Mouse (Mus musculus): ENCODE measurements around the gene Srl. TPM values are rescaled to one million over a fixed set of nuclear protein-coding genes. Genes with fewer than 3 reads are reported as not detected.
"Not testable (repeated sequence)": the region's sequence is repeated elsewhere in the genome, so short reads cannot be mapped to it uniquely, and the experiment has no call there.

Gene Srl
- total RNA-seq, 2 experiments from 2014 or later = 1,248 to 1,686 TPM

DNA sequence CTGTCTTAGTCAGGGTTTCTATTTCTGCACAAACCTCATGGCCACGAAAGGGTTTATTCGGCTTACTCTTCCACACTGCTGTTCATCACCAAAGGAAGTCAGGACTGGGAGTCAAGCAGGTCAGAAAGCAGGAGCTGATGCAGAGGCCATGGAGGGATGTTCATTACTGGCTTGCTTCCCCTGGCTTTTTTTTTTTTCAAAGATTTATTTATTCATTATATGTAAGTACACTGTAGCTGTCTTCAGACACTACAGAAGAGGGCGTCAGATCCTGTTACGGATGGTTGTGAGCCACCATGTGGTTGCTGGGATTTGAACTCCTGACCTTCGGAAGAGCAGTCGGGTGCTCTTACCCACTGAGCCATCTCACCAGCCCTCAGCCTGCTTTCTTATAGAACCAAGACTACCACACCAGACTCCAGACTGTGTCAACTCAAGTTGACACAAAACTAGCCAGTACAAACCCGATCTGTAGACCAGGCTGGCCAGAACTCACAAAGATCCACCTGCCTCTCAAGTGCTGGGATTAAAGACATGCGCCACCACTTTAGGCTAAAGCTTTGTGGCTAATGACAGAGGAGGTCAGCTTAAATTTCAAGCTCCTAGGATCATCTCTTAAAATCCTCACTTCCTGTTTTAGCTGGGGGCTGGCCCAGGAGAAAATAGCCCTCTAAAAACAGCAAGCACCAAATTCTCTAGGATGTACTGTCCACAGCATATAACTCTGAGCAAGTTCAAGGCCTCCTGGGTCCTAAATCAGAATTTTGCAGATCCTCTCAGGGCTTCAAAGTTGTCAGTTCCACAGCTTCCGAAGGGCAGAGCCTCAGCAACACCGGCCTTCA lies 67.4 kb downstream of the Srl start:
- DNase-seq = not testable (repeated sequence)

DNA sequence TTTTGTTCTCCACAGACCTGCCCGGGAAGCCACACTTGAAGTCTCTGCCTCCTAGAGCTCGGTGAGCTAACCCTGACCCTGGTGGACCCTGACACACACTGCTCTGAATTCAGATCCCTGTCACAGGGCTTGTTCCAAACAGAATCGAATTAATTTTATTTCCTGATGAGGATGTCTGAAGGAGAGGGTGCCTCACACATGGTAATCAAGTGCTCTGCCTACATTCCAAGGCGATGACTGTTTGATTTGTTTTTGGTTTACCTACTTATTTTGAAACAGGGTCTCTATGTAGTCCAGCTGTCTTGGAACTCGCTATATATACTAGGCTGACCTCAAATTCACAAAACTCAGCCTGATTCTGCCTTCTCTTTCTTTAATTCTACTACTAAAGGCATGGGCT lies 68.4 kb downstream of the Srl start:
- DNase-seq = no peak

DNA sequence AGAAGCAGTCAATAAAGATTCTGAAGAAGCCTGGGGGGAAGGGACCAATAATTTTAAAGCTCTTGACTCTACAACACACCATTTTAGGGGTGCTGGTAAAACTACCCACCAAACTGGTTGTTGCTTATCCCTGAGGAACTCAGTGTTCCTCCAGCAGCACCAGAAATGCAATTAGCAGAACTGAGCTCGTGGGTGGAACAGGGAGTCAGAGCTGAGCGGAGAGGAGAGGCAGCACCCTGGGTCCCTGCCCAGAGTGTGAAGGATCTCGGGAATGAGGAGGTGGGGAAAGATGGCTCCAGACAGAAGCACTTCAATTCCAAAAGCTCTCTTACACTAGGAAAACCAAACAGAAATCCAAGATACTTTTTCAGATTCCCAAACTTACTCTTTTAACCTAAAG lies 68.9 kb downstream of the Srl start:
- peak; percentile 68 for DNase-seq

DNA sequence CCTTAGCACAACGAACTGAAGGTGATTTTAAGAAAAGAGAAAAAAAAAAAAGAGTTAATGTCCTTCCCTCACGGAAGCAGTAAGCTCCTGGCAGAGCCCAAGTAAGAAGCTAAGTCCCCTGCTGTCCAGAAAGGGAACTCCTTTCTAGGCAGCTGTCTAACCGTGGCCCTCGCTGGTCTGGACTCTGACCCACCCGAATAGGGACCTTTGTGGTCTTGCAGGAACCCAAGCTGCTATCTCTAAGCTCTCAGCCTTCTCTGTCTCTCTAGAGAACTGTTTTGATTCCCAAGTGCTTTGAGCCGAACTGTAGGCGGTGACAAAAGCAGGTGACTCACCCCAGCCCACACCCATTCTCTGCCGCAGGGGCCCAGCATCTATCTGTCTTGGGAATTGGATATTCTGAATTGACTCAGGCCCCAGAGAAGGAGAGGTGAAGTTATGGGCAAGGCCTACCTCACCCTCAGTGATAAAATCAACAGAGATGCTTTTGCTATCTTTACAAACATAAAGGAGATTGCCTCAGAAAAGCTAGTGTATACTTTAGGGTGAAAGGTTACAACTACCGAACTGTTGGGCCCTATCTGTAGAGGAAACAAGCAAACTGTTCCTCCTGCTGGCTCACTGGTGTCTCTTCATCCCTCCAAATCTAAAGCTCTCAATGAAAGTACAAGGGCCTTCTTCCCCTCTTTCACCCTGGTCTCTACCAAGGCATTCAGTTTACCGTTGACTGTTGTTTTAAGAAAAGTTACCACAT lies 71.8 kb downstream of the Srl start:
- DNase-seq = no peak

DNA sequence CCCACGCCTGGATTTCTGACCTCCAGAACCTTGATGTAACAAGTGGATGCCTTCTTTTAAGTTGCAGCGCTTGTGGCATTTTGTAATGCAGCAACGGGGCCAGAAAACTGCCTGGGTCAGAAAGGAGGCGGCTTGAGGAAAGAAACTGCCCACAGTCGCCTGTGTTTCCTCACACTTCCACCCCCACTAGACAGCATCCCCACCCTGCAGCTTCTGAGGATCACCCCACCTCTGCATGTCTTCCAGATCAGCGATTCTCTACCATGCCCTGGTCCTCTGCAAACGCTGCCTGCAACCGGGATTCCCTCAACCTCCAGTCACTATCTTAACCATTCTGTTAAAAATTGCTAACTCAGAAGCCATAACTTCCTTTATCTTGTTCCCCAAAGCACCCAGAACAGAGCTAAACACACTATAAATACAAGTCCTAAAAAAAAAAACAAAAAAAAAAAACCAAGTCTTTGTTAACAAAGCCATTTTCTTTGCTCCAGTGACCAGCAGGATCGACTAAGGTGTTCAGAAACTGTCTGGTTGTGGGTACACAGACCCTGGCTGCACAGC lies 77.0 kb downstream of the Srl start:
- DNase-seq = no peak

DNA sequence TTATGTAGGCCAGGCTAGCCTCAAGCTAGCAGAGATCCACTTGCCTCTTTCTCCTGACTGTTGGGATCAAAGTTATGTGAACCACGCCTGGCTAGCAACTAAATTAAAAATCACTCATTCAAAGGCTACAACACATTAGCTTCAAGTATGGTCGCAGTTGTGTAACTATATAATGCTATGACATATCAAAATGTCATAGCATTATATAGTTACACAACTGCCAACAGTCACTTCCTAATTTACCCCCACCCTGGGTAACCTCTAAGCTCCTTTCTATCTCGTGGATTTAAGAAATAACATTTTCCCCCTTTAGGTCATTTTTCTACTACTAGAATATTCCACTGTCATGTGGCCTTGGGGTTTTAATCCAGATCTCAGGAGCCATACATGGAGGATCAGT lies 83.7 kb downstream of the Srl start:
- no peak for DNase-seq

DNA sequence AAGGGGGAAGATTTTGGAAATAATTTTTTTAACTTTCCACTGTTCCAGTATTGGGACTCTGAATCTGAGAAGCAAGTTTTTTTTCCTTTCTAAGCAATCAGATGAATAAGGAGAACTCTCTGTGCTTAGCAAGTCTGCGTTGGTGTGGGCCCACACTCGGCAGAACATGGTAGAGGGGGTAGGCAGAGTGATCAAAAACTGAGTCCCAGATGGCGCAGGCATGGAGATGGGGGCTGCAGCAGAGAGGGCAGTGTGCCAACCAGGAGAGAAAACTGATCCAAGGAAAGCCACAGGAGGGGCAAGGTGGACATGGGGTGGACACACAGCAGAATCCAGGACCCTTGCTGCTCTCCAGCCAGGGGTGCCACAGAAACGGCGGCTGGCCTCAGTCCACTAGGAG lies 85.2 kb downstream of the Srl start:
- no peak for DNase-seq

DNA sequence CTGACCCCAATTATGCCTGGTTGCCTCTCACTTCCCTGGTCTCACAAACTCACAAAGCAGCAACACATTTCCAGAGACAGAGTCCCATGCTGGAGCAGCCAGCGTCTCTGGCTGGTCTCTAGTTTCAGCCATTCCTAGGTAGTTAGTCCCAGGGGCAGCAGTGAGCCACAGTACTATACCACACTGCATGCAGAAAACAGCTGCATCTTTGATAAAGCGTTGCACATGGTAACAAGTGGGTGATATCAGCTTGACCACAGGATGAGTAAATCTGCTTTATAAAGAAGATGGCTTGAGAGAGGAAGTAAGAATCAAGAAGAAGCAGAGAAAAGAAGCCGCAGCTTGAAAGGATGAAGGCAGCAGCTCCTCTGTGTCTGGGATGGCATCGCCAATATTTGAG lies 85.9 kb downstream of the Srl start:
- DNase-seq = no peak

DNA sequence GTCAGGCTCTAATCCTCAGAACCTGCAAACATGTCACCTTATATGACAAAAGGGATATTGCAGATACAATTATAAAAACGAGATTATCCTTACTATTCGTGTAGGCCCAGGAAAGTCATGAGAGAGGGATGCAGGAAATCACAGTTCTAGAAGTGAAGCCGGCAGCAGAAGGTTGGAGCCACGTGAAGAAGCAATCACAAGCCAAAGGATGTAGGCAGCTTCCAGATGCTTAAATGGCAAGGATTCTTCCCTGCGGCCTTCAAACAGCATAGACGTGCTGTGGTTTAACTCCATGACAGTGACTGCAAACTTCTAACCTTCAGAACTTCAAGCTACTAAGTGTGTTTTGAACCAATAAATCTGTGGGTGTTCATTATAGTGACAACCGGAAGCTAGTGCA lies 87.1 kb downstream of the Srl start:
- no peak for DNase-seq

DNA sequence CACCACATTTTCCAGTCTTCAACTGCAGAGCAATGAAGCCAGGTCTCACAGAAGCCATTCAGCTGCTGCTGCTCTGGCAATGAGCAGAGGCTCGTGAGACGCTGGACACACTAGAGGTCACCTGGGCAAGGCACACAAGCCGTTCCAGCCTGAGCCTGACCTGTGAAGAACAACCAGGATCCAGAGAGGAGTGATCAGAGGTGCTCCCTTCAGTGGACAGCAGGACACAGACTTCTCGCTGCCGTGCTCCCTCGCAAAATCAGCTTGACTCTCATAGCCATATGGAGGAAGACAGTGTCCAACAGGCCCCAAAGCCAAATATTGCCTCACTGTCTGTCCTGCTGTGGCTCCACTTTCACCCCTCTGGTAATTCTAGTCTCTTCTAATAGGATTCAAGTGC lies 92.2 kb downstream of the Srl start:
- DNase-seq = no peak

DNA sequence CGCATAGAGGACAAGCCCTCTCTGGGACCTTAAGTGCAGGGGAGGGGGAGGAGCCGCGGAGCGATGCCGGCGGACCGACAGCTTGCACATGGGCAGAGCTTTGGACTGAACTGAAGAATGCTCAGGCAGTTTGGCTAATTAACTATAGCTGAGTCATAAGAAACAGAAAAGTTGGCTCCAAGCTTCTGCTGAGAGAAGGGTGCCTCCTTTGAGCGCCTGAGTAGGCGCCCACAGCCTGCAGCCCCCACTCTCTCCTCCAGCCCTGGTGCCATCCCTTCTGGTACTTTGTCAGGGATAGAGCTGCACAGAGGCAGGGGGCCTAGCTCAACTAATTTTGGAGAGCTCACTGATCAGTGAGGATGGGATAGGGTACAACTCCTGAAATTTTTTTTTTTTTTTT lies 93.4 kb downstream of the Srl start:
- DNase-seq = no peak

DNA sequence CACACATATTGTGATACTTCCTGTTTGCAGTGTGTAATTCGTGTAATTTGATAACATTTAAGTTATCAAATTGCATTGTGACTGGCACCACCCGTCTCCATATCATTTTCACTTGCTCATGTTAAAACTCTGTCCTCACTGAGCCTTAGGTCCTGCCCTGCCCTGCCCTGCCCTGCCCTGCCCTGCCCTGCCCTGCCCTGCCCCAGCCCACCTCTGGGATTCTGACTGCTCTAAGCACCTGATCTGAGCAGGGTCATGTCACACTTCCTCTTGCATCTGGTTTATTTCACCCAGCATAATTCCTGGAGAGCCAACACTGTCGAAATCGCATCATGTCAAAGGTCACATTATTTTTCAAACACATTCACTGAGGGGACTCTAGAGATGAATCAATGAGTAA lies 95.2 kb downstream of the Srl start:
- no peak for DNase-seq

DNA sequence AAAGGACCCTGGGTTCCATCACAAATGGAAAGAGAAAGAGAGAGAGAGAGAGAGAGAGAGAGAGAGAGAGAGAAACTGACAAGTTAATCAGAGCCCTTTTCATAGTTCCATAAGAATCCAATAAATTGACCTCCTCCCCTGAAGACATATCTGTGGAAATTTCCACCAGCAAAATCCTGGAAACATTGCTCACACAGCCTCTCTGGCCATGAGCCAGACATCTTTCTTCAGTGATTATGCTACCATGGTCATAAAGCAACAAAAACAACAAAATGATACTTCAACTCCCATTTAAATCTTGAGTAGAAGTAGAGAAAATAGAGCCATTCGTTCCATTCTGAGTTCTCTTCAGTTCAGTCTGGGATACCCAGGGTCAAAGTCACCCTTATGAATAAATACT lies 97.2 kb downstream of the Srl start:
- DNase-seq = no peak

DNA sequence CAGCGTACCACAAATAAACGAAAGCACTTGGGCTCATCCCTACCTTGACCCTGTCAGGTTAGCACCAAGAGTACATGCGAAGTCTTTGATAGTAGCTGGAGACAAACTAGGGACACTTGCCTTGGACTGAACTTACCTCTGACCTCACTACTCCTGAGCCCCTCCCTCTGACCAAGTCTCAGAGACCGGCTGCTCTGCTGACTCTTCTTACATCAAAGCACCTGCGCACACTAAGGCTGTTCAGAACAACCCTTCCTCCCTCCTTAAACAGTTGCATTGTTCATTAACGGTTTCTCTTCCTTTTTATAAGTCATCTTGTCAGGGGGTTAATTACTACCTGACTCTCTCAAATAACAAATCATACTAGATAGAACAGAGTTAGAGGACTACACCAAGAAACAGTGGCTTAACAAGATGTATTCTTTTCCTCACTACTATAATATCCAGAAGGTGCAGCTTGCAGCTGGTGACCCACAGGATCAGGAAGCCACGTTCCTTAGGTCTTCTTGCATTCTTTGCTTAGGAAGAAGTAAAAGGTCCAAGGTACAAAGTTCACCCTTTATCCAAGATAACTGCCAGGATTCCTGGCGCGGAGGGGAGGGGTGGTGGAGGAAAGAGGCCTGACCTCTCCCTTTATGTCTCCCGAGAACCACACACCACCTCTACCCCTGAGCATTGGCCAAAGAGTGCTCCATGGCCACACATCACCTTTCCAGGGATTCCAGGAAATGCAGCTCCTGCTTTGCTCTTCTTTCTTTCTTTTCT lies 102.1 kb downstream of the Srl start:
- no peak for DNase-seq

DNA sequence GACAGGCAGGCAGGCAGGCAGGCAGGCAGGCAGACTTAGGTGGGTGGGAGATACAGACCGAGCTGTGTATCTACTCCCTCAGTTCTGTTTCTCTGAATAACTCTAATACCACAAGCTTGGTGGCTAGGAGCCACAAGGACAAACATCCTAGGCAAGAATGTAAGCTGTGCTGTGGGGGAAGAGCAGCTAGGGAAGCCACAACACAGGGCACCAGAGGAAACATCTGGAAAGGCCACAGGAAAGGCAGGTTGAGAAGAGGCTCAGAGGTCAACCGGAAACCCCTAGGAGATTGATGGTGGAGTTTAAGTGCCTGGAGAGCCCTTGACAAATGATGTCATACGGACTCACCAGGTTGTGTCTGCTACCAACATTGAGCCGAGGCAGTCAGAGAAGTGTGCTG lies 104.9 kb downstream of the Srl start:
- DNase-seq = no peak

DNA sequence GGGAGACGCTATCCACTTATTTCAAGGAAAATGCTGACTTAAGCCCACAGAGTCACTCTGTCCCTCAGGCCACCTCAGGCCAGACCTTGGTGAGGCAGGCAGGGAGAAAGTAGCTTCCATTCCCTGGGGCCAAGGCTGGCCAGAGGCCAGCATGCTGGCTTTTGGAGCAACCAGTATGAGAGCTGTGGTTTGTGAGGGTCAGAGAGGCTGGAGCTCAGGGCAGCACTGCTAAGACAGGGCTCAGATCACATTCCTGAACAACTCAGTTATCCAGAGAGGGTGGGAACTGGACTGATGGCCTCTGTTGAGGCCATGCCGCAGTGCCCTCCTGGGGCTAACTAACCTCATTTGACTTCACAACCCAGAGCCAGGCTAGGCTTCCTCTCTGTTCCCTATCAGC lies 106.2 kb downstream of the Srl start:
- no peak for DNase-seq

DNA sequence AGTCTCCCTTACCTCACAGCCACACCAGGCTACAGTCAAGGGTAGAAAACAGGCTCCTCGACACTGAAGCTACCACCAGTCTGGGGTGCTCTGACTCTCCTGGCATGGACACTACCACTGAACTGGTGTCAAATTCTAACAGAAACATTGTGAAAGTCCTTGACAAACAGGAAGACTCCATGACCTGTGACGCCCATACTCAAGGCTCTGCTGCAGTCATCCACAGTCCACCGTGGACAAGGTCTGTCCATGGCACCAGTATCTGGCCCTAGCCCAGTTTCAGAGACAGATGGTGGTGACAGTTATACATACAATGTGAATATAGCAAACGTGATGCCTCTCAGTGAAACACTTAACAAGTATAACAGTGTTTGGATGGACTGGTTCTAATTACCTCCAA lies 109.8 kb downstream of the Srl start:
- no peak for DNase-seq

DNA sequence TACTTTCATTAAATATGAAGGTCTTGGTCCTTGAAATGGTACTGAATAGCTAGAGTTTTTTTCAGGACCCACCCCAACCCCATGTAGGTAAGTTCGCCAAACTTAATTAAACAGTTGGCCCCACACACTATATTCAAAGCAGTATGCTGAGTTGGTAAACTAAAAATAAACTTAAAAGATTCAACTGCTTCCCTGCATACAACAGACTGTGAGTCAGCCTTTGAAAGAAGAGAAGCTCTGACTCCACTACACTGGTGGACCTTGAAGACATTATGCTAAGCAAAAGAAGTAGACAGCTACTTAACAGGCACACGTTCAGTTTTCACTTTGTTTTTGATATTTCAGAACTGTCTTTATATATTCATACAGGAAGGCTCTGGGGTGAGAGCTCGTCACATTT lies 110.6 kb downstream of the Srl start:
- DNase-seq = no peak

DNA sequence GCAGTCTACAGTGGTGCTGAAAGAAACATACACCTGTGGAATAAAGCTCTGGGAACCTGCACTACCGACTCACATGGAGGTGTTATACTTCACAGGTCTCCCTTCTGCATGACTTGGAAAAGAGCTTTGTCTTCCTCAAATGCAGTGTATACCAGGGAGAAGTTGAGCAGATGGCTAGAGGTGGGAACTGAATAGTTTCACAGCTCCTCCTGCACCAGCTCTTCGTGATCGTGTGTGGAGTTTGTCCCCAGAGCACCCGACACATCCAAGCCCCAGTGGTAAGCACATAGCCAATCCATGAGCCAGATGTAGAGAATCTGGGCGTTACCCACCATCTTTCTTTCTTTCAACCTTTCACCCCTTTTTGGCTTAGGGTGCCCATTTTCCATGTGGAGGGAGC lies 111.4 kb downstream of the Srl start:
- DNase-seq = no peak
